Mouse (Mus musculus): ENCODE results near the gene Dcaf7.

GRCm38 (mm10) chr11:106060549-106060948 lies 23.9 kb downstream of the Dcaf7 start:
- TF ChIP-seq NELFE (IDR thresholded peaks at IDR 0.05; ENCODE audit: low read depth, low read length), result no peak
- no peak for TF ChIP-seq KAT2A (IDR thresholded peaks at IDR 0.05; ENCODE audit: insufficient replicate concordance, low read length)
- TF ChIP-seq CTCF (conservative IDR thresholded peaks at IDR 0.05 in 1 of 2, IDR thresholded peaks at IDR 0.05 in 1 of 2; ENCODE audit: low read depth in 2 of 2, low read length in 2 of 2), result no peak

All from CH12.LX (cell line).